Mouse (Mus musculus) embryo, embryonic 11.5 days (tissue): ENCODE measurements around the gene Kirrel3.
A peak's percentile ranks its signal among the peaks of the same experiment; 100 is the strongest.

ENCODE experiments used
- DNase-seq: peaks from one replicate; pipeline ENCODE4 v3.0.0-alpha.2; 2012; ENCODE audit warnings: low read depth, low spot score

The Kirrel3 gene

GRCm38 (mm10) chr9:34750887-34751286 lies 265.2 kb downstream of the Kirrel3 start:
- DNase-seq = no peak

GRCm38 (mm10) chr9:34752076-34752800 lies 266.5 kb downstream of the Kirrel3 start:
- no peak for DNase-seq

- DNase-seq = peak; percentile 57
Measured at GRCm38 (mm10) chr9:34752801-34753170, 267.1 kb downstream of the Kirrel3 start.

- no peak for DNase-seq
Measured at GRCm38 (mm10) chr9:34753891-34754290, 268.2 kb downstream of the Kirrel3 start.

- DNase-seq = no peak
Measured at GRCm38 (mm10) chr9:34754523-34755097, 268.9 kb downstream of the Kirrel3 start.

- DNase-seq = no peak
Measured at GRCm38 (mm10) chr9:34756055-34756454, 270.4 kb downstream of the Kirrel3 start.

GRCm38 (mm10) chr9:34758925-34759324 lies 273.2 kb downstream of the Kirrel3 start:
- DNase-seq = no peak

GRCm38 (mm10) chr9:34760521-34760920 lies 274.8 kb downstream of the Kirrel3 start:
- DNase-seq = no peak

GRCm38 (mm10) chr9:34766792-34767623 lies 281.3 kb downstream of the Kirrel3 start:
- no peak for DNase-seq

GRCm38 (mm10) chr9:34768961-34769360 lies 283.3 kb downstream of the Kirrel3 start:
- DNase-seq = no peak

- no peak for DNase-seq
Measured at GRCm38 (mm10) chr9:34770951-34771350, 285.3 kb downstream of the Kirrel3 start.

GRCm38 (mm10) chr9:34771401-34771800 lies 285.7 kb downstream of the Kirrel3 start:
- DNase-seq = no peak

- DNase-seq = no peak
Measured at GRCm38 (mm10) chr9:34772022-34772437, 286.3 kb downstream of the Kirrel3 start.

GRCm38 (mm10) chr9:34781356-34781755 lies 295.7 kb downstream of the Kirrel3 start:
- DNase-seq = no peak

GRCm38 (mm10) chr9:34787915-34788314 lies 302.2 kb downstream of the Kirrel3 start:
- DNase-seq = no peak

GRCm38 (mm10) chr9:34795226-34795625 lies 309.5 kb downstream of the Kirrel3 start:
- DNase-seq = no peak

- peak; percentile 22 for DNase-seq
Measured at GRCm38 (mm10) chr9:34797688-34798339, 312.1 kb downstream of the Kirrel3 start.

- no peak for DNase-seq
Measured at GRCm38 (mm10) chr9:34801662-34802061, 316.0 kb downstream of the Kirrel3 start.

GRCm38 (mm10) chr9:34806854-34807253 lies 321.2 kb downstream of the Kirrel3 start:
- no peak for DNase-seq

- no peak for DNase-seq
Measured at GRCm38 (mm10) chr9:34809993-34810513, 324.4 kb downstream of the Kirrel3 start.

GRCm38 (mm10) chr9:34818325-34818976 lies 332.8 kb downstream of the Kirrel3 start:
- no peak for DNase-seq
